Mouse (Mus musculus): ENCODE measurements around the gene Icam4. TPM values are rescaled to one million over a fixed set of nuclear protein-coding genes. Genes with fewer than 3 reads are reported as not detected.
A peak's percentile ranks its signal among the peaks of the same experiment; 100 is the strongest.

Icam4 gene
- polyA plus RNA-seq, 1 experiment from 2014 or later: 1.9 TPM

DNA sequence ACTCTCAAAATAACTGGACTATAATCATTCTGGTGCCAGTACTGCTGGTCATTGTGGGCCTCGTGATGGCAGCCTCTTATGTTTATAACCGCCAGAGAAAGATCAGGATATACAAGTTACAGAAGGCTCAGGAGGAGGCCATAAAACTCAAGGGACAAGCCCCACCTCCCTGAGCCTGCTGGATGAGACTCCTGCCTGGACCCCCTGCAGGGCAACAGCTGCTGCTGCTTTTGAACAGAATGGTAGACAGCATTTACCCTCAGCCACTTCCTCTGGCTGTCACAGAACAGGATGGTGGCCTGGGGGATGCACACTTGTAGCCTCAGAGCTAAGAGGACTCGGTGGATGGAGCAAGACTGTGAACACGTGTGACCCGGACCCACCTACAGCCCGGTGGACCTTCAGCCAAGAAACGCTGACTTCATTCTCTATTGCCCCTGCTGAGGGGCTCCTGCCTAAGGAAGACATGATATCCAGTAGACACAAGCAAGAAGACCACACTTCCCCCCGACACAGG is 1.3 kb upstream of the Icam4 start:
- H3K9me3 ChIP-seq (replicated peaks): no peaks in the 10 kb centered on the region
- no peak overlapping the region for H3K4me3 ChIP-seq
- no peak overlapping the region for H3K9ac ChIP-seq
- peaks cover 25% of the 10 kb centered on the region for H3K27me3 ChIP-seq
- no peaks in the 10 kb centered on the region for H3K36me3 ChIP-seq
- no peak for ATAC-seq (replicated peaks; ENCODE audit: insufficient number of reproducible peaks, insufficient read depth, low FRiP score, low read depth)
- H3K4me2 ChIP-seq: no peak overlapping the region
- 63% methylated on average over 8 of the region's 8 CpGs for WGBS
- H3K4me1 ChIP-seq (replicated peaks): peaks cover 40% of the 10 kb centered on the region
- no peak overlapping the region for H3K27ac ChIP-seq

DNA sequence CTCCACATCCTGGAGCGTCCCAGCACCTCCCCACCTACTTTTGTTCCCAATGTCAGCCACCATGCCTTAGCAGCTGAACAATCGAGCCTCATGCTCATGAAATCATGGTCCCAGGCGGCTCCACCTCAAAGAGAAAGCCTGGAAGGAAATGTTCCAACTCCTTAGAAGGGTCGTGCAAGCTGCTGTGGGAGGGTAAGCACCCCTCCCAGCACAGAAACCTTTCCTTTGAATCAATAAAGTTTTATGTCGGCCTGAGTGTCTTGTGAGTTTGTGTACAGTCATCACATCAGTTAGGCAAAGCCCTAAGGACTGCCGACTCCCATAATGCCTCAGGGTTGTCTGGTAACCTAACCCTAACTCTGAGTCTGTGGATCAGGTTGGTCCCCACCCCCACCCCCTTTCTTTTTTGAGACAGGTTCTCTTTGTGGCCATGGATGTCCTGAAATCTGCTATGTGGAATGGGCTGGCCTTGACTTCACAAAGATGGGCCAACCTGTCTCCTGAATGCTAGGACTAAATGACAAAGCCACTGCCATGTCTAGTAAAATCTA is 538 bp upstream of the Icam4 start:
- peaks cover 33% of the 10 kb centered on the region for H3K27me3 ChIP-seq
- H3K4me1 ChIP-seq (replicated peaks): peaks cover 48% of the 10 kb centered on the region
- no peak overlapping the region for H3K4me3 ChIP-seq
- H3K9me3 ChIP-seq (replicated peaks): no peaks in the 10 kb centered on the region
- H3K36me3 ChIP-seq: no peaks in the 10 kb centered on the region
- no peak overlapping the region for H3K9ac ChIP-seq
- H3K27ac ChIP-seq: no peak overlapping the region
- ATAC-seq (replicated peaks; ENCODE audit: insufficient number of reproducible peaks, insufficient read depth, low FRiP score, low read depth): no peak
- 0 out of 2 replicates have a peak overlapping the region, but pooled peaks have one; percentile 98 for H3K4me2 ChIP-seq
- WGBS: 66% methylated on average over 6 of the region's 6 CpGs

DNA sequence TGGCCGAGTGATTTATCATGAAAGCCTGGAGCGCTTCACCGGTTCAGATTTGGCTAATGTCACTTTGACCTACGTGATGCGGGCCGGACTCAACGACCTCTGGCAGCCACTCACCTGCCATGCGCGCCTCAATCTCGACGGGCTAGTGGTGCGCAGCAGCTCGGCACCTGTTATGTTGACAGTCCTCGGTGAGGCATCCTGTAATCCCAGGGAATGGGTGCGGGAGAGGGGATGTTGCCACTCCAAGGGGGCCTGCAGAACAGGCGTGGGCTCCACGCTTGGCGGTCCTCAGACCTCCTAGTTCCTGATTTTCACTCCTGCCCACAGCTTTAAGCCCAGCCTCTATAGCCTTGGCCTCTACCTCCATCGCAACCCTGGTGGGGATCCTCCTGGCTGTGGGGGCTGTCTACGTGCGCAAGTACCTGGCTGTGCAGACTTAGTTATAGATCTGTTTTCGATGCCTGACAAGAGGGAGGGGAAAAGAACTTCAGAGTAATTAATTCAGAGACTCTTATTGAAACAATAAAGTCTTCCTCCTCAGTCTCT is 955 bp downstream of the Icam4 start:
- Histone ChIP-seq H3K27me3 (peaks cover 46% of the 10 kb centered on the region), H3K4me3 (peak overlapping the region; percentile 59), H3K9ac (peak overlapping the region; percentile 49; the same call in 1 of the 2 replicates), H3K27ac (no peak overlapping the region), H3K36me3 (no peaks in the 10 kb centered on the region), H3K4me2 (peak overlapping the region; percentile 98), H3K4me1 (replicated peaks) (peaks cover 52% of the 10 kb centered on the region), H3K9me3 (replicated peaks) (no peaks in the 10 kb centered on the region)
- ATAC-seq (replicated peaks; ENCODE audit: insufficient number of reproducible peaks, insufficient read depth, low FRiP score, low read depth): no peak
- 17% methylated on average over 22 of the region's 22 CpGs for WGBS

DNA sequence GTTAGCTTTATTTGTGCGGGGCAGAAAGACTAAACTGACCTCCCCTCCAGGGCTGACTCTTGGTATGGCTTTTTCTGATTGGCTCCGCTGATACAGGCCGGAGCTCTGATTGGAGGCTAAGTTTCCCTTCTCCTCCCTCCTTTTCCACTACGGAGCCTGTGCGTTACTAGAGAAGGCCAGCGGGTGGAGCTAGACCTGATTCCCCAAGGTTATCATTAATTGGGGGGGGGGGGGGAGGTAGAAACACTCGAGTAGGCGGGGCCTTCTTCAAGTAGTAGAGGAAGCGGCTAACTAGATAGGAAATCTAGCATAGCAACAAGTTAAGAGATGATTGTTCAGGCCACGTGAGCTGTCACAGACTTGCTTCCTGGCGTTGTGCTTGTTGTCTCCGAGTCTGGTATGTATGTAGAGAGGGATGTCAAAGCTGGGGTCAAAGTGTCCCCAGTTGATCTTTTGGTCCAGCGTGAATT is 1.6 kb downstream of the Icam4 start:
- Histone ChIP-seq H3K4me1 (replicated peaks) (peaks cover 54% of the 10 kb centered on the region), H3K4me3 (peak overlapping the region; percentile 59), H3K9me3 (replicated peaks) (no peaks in the 10 kb centered on the region), H3K36me3 (no peaks in the 10 kb centered on the region), H3K9ac (peak overlapping the region; percentile 47), H3K27me3 (peaks cover 46% of the 10 kb centered on the region), H3K4me2 (peak overlapping the region; percentile 98), H3K27ac (peak overlapping the region; percentile 64)
- ATAC-seq (replicated peaks; ENCODE audit: insufficient number of reproducible peaks, insufficient read depth, low FRiP score, low read depth): peak; percentile 49
- under 1% methylated on average over 13 of the region's 13 CpGs for WGBS

DNA sequence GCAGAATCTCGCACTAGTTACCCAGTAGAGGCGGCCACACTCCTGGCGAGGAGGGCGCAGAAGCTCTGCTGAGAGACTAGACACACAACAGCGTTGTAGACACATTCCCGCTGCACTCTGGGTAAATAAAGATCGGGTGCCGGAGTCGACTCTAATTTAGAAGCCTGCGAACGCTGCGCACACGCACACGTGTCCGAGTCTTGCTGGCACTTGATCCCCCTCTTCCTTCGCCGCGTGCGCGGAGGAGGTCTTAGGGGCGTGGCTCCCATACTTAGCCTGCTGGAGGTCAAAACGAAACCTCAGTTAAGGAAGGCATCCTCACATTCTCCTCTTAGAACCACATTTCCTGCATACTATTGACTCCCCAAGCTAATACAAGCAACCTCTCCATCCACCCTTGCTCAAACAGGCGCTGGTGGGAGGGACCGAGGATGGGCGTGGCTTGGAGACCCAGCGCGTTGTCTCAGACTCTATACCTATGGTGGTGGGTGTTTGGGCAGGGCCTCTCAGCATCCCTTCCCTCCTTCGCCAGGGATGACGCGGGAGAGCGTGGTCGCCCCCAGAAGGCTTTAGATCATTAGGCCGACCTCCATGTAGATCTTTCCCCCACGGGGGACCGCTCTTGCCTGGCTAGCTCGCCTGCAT is 2.2 kb downstream of the Icam4 start:
- peak; percentile 10; the same call in 1 of the 2 replicates for ATAC-seq (replicated peaks; ENCODE audit: insufficient number of reproducible peaks, insufficient read depth, low FRiP score, low read depth)
- Histone ChIP-seq H3K9me3 (replicated peaks) (no peaks in the 10 kb centered on the region), H3K27me3 (peaks cover 50% of the 10 kb centered on the region), H3K9ac (peak overlapping the region; percentile 47), H3K4me2 (peak overlapping the region; percentile 98), H3K36me3 (no peaks in the 10 kb centered on the region), H3K4me3 (peak overlapping the region; percentile 59), H3K4me1 (replicated peaks) (peaks cover 57% of the 10 kb centered on the region), H3K27ac (peak overlapping the region; percentile 64)
- WGBS: 0% methylated on average over 36 of the region's 36 CpGs

DNA sequence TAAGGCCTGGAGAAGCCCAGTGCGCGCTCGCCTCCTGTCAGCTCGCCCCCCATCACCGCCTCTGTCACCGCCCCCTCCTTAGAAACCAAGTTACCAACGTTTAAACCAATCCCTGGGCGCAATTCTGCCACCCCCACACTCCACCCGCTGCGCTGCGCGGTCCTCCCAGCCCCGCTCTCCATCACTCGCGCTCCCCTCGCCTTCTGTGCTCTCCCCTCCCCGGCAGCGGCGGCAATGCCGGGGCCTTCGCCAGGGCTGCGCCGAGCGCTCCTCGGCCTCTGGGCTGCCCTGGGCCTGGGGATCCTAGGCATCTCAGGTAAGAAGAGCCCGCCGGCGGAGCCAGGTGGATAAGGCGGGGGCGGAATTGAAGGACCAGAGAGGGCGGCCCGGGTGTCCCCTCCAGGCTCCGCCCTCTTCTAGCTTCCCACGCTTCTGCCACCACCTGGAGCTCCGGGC is 2.8 kb downstream of the Icam4 start, which contains the start of gene Icam5:
Icam5 (plus strand) TSS at position 178 of the 456 bp plus-strand sequence.
- under 1% methylated on average over 33 of the region's 35 CpGs for WGBS
- Histone ChIP-seq H3K9me3 (replicated peaks) (no peaks in the 10 kb centered on the region), H3K4me2 (peak within 1 kb of the TSS; percentile 98), H3K27ac (peak within 1 kb of the TSS; percentile 64), H3K4me3 (peak within 1 kb of the TSS; percentile 59), H3K27me3 (peaks cover 54% of the 10 kb centered on the region), H3K4me1 (replicated peaks) (peaks cover 63% of the 10 kb centered on the region), H3K36me3 (no peaks in the 10 kb centered on the region), H3K9ac (peak within 1 kb of the TSS; percentile 47)
- ATAC-seq (replicated peaks; ENCODE audit: insufficient number of reproducible peaks, insufficient read depth, low FRiP score, low read depth): no peak

DNA sequence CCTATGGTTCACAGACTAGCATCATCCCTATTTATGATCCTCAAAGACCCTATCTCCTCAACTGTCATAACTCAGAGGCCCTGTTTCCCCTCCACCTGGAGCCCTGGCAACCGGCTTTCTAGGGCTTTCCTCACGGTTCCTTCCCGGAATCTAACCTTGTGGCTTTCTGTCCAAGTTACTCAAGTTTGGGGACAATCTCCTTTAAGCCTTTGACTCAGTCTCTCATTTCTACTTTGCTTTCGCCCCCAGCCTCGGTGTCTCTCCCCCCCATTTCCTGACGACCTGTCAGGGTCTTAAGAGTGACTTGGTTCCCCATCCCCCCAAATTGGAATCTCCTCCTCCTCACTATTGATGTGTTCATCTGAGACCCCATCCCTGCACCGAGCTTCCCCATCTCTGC is 3.3 kb downstream of the Icam4 start:
- ATAC-seq (replicated peaks; ENCODE audit: insufficient number of reproducible peaks, insufficient read depth, low FRiP score, low read depth): no peak
- WGBS: 2% methylated on average over 7 of the region's 7 CpGs
- Histone ChIP-seq H3K4me3 (peak overlapping the region; percentile 59), H3K36me3 (no peaks in the 10 kb centered on the region), H3K4me2 (peak overlapping the region; percentile 98), H3K9me3 (replicated peaks) (no peaks in the 10 kb centered on the region), H3K27me3 (peaks cover 59% of the 10 kb centered on the region), H3K9ac (0 out of 2 replicates have a peak overlapping the region, but pooled peaks have one; percentile 47), H3K4me1 (replicated peaks) (peaks cover 69% of the 10 kb centered on the region), H3K27ac (no peak overlapping the region)

DNA sequence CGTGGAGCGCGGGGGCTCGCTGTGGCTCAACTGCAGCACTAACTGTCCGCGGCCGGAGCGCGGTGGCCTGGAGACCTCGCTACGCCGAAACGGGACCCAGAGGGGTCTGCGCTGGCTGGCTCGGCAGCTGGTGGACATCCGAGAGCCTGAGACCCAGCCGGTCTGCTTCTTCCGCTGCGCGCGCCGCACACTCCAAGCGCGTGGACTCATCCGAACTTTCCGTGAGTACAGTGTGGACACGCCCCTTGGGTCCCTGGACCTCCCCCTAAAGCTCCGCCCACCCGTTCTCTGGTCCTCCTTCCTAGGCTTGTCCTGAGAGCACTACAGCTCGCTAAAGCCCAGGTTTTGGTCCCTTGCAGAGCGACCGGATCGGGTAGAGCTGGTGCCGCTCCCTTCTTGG is 4.0 kb downstream of the Icam4 start:
- peak overlapping the region; percentile 44 for H3K9ac ChIP-seq
- WGBS: 0% methylated on average over 34 of the region's 34 CpGs
- no peaks in the 10 kb centered on the region for H3K9me3 ChIP-seq (replicated peaks)
- H3K4me3 ChIP-seq: peak overlapping the region; percentile 59
- ATAC-seq (replicated peaks; ENCODE audit: insufficient number of reproducible peaks, insufficient read depth, low FRiP score, low read depth): peak; percentile 50
- H3K36me3 ChIP-seq: no peaks in the 10 kb centered on the region
- H3K4me1 ChIP-seq (replicated peaks): peaks cover 74% of the 10 kb centered on the region
- peak overlapping the region; percentile 98 for H3K4me2 ChIP-seq
- H3K27ac ChIP-seq: no peak overlapping the region
- peaks cover 66% of the 10 kb centered on the region for H3K27me3 ChIP-seq

DNA sequence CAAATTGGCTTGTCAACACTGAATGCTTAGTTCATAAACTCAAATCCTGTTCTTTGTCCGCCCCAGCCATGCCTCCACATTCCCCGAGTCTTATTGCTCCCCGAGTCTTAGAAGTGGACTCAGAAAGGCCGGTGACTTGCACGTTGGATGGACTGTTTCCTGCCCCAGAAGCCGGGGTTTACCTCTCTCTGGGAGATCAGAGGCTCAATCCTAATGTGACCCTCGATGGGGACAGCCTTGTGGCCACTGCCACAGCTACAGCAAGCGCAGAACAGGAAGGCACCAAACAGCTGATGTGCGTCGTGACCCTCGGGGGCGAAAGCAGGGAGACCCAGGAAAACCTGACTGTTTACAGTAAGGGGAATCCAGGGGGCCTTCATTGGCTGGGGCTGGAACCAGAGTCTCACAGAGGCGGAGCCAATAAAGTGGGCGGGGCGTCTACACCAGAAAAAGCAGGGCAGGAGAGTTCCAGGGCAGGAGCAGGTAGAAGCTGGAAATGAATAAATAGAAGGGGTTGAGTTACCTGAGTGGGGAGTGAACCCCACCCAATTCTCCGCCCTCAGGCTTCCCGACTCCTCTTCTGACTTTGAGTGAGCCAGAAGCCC is 5.4 kb downstream of the Icam4 start:
- Histone ChIP-seq H3K4me3 (no peak overlapping the region), H3K4me1 (replicated peaks) (peaks cover 72% of the 10 kb centered on the region), H3K36me3 (no peaks in the 10 kb centered on the region), H3K9me3 (replicated peaks) (no peaks in the 10 kb centered on the region), H3K27ac (no peak overlapping the region), H3K4me2 (no peak overlapping the region), H3K27me3 (peaks cover 77% of the 10 kb centered on the region), H3K9ac (no peak overlapping the region)
- WGBS: 5% methylated on average over 17 of the region's 17 CpGs
- ATAC-seq (replicated peaks; ENCODE audit: insufficient number of reproducible peaks, insufficient read depth, low FRiP score, low read depth): no peak

DNA sequence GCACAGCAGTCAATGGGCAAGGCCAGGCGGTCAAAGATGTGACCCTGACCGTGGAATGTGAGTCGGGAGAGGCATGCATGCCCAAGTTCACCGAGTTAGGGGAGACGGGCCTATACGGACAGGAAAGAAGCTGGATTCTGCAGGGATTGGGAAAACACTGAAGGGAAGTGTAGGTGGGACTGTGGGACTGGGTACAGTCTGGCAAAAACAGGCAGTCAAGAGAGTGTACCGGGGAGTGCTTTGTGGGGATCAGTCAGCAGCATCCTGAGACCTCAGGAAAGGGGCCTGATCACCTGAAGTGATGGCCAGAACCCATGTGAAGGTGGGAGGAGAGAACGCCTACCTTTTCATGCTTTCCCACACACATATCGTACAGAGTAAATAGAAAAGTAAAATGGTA is 6.4 kb downstream of the Icam4 start:
- no peak overlapping the region for H3K27ac ChIP-seq
- H3K4me1 ChIP-seq (replicated peaks): peaks cover 62% of the 10 kb centered on the region
- H3K27me3 ChIP-seq: peaks cover 84% of the 10 kb centered on the region
- H3K9ac ChIP-seq: no peak overlapping the region
- H3K36me3 ChIP-seq: no peaks in the 10 kb centered on the region
- no peak overlapping the region for H3K4me2 ChIP-seq
- H3K4me3 ChIP-seq: no peak overlapping the region; the same call in 1 of the 2 replicates
- no peaks in the 10 kb centered on the region for H3K9me3 ChIP-seq (replicated peaks)
- WGBS: 35% methylated on average over 9 of the region's 9 CpGs
- ATAC-seq (replicated peaks; ENCODE audit: insufficient number of reproducible peaks, insufficient read depth, low FRiP score, low read depth): no peak

DNA sequence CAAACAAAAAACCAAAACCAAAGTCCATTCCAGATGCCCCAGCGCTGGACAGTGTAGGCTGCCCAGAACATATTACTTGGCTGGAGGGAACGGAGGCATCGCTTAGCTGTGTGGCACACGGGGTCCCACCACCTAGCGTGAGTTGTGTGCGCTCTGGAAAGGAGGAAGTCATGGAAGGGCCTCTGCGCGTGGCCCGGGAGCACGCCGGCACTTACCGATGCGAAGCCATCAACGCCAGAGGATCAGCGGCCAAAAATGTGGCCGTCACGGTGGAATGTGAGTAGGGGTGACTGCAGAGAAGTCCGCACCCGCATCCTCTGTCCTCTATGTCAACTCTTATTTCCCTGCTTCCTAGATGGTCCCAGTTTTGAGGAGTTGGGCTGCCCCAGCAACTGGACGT is 7.0 kb downstream of the Icam4 start:
- no peak overlapping the region for H3K27ac ChIP-seq
- no peaks in the 10 kb centered on the region for H3K36me3 ChIP-seq
- no peaks in the 10 kb centered on the region for H3K9me3 ChIP-seq (replicated peaks)
- H3K9ac ChIP-seq: 0 out of 2 replicates have a peak overlapping the region, but pooled peaks have one; percentile 35
- H3K4me3 ChIP-seq: no peak overlapping the region
- ATAC-seq (replicated peaks; ENCODE audit: insufficient number of reproducible peaks, insufficient read depth, low FRiP score, low read depth): no peak
- H3K4me1 ChIP-seq (replicated peaks): peaks cover 56% of the 10 kb centered on the region
- peaks cover 84% of the 10 kb centered on the region for H3K27me3 ChIP-seq
- H3K4me2 ChIP-seq: peak overlapping the region; percentile 73
- 14% methylated on average over 20 of the region's 20 CpGs for WGBS
